Mouse (Mus musculus) bone marrow, adult 2 months (tissue): ENCODE measurements around the gene Timeless.

Experiments
- CTCF ChIP-seq: fragments of 200-500 bp; IDR thresholded peaks from 2 replicates; pipeline ENCODE4 v1.5.1; 2011; ENCODE audit warnings: low read length, control low read depth; ENCODE audit not compliant: control insufficient read depth, insufficient read depth
- POLR2A ChIP-seq: fragments of 200-500 bp; IDR thresholded peaks from 2 replicates; pipeline ENCODE4 v1.6.1; 2011; ENCODE audit warnings: low read depth, mild to moderate bottlenecking, control low read depth, low read length, borderline replicate concordance; ENCODE audit not compliant: control insufficient read depth

- TF ChIP-seq CTCF = no peak
- TF ChIP-seq POLR2A = no peak
Measured at GRCm38 (mm10) chr10:128281682-128282081, 49.8 kb downstream of the Timeless start.
